Mouse (Mus musculus) small intestine, adult 2 months (tissue): ENCODE results near the gene Lars2.

Experiments used
- CTCF ChIP-seq: fragments of 200-500 bp; IDR thresholded peaks from 2 replicates; pipeline ENCODE4 v1.5.1; 2012; ENCODE audit warnings: low read depth, mild to moderate bottlenecking, control low read depth, inconsistent platforms, low read length, moderate library complexity, mixed read lengths; ENCODE audit not compliant: insufficient replicate concordance, insufficient read length; ENCODE audit errors: extremely low read depth
- POLR2A ChIP-seq: fragments of 200-500 bp; IDR thresholded peaks from 2 replicates; pipeline ENCODE4 v1.6.1; 2012; ENCODE audit warnings: low read depth, mild to moderate bottlenecking, control low read depth, inconsistent platforms, low read length, moderate library complexity

DNA sequence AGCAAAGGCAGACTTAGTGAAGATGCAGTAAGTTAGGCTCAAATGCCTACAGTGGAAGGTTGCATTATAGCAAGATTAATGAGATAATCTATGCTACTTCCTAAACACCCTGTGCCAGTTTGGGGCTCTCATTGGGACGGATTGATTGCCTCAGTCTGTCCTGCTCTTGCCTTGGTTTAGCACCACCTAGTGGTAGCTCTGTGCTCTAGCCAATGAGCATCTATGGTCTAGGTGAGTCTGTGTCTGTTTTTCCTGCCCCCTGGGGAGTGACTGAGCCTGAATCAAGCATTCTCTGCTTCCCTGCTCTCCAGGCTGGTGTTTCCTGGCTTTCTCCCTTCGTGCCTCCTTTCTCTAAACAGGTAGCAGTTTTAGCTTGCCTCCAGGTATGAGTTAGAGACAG lies 137.6 kb downstream of the Lars2 start:
- TF ChIP-seq CTCF: peak; percentile 94; the same call in 1 of the 2 replicates
- TF ChIP-seq POLR2A: no peak
